Mouse (Mus musculus) spleen, adult 12 weeks (tissue): ENCODE data around the gene Myo5c.

Experiments
- DNase-seq: peaks from one replicate; pipeline ENCODE4 v3.0.0; 2022; ENCODE audit warnings: low spot score

Gene Myo5c

DNA sequence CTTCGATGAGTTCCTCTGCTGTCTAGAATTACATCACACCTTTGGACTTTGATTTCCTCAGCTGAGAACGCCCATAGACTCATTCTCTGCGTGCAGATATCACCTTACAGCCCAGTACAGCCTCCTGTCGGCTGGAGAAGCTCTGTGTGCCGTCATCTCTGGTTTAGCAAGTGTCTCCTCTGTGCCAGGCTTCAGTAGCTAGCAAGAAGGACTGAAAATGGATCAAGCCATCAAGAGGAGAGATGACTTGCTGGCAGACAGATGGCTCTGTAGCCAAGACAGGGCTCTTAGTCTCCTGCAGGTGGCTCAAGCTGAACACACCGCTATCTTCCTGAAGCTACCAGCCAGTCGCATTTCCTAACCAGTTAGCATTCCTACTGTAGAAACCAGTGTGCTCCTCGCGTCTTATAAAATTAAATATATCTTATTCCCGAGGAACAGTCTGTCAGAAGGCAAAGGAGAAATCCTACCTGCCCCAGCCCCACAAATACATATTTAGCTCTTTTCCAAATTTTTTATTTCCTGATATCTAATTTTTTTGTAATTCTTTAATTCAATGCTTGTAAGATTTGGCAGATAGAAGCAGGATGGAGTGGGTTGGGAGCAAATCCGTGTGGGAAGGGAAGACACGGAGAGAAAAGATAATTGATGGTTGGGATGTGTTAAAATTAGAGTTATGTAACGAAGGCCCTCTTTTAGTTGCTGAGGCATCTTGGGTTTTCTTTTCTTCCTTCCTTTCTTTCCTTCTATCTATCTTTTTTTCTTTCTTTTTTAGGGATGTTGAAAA, 90.5 kb downstream of the Myo5c start:
- no peak for DNase-seq

DNA sequence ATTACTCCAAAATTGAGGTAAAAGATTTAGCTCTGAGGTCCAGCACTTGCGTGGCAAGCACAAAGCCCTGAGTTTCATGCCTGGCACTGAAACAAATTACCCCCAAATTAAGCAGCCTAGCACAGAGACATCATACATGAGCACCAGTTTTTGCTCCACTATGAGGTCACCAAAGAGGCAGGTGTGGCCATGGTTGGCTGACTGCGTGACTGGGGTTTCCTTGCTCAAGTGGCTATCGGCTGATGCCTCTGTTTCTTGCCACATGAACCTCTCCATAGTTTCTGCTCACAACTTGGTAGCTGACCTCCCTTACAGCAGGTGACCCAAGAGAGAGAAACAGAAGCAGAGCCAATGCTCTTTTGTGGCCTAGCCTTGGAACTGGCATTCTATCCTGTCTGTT, 96.2 kb downstream of the Myo5c start:
- no peak for DNase-seq

DNA sequence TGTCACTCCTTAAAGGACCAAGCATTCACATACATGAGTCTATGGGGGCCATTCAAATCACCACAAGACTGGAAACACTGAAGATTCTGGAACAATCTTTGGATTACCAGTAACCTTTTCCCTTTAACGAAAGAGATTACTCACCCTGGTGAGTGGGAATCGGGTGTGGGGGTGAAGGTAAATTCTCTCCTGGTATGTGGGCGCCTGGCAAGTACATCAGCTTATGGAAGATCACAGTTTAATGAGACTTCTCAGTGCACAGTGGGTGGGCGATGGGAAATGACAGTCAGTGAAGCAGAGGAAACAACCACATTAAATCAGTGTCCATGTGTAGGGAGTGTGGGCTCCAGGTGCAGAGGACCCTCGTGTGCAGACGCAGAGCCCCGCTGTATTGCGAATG, 99.0 kb downstream of the Myo5c start:
- DNase-seq, result no peak

DNA sequence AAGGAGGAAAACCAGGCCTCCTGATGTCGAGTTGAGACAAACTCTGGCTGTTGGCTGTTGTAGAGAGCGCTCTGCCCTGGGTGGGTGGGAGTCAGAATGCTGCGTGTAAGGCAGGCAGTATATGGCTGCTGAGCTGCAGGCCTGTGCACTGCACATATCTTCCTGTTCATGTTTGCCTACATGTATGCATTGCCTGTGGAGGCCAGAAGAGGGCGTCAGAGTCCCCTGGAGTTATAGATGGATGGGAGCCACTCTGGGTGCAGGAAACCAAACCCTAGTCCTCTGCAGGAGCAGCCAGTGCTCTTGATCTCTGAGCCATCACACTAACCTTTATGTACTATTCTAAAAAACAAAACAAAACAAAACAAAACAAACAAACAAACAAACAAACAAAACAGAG, 102.6 kb downstream of the Myo5c start:
- DNase-seq, result no peak

DNA sequence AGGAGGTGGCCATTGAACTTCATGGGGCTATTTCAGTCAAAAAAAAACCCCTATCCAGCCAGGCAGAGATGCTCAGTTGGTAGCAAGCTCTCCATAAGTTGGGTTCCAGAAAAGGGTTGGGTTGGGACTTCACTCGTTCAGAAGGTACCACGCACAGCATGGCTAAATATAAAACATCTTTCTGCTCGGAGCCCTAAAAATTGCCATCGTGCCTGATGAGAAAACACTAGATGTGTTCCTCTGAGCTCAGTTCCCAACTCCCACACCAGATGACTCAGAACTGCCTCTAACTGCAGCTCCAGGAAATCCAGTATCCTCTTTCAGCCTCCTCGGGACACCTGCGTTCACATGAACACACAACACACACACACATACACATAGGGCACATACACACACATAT, 106.2 kb downstream of the Myo5c start:
- no peak for DNase-seq

DNA sequence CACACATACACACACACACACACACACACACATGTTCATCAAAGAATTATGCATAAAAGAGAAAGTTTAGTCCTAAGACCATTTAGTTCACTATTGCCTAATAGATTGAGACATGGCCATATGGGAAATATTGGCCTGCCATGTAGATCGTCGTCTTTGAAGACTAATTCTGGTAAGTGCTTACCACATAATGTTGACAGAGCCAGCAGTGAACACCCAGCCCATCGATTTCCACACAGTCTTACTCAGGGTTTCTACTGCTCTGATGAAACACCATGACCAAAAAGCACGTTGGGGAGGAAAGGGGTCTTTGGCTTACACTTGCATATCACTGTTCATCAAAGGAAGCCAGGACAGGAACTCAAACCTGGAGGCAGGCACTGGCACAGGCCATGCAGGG, 110.6 kb downstream of the Myo5c start:
- no peak for DNase-seq

DNA sequence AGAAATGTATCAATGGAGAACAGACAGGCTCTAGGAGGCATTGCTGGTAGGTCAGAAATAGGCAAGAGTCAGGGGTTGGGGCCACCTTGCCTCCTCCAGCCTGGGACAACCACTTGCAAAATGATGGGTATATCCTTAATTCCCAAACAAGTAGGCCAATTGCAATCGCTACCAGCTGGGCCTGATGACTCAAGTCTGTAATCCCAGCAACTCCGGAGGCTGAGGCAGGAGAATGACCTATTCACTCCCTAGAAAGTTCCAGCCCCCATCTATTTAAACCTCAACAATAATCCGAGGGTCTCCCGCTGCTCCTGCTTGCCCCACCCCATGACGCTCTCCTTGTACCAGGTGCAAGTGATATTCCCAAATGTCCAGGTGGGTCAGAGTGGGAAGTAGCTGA, 115.6 kb downstream of the Myo5c start, which contains the start of gene Bcl2l10:
TSS of gene Bcl2l10 (plus strand) at position 301 of the 400 bp plus-strand sequence.
- DNase-seq, result no peak

DNA sequence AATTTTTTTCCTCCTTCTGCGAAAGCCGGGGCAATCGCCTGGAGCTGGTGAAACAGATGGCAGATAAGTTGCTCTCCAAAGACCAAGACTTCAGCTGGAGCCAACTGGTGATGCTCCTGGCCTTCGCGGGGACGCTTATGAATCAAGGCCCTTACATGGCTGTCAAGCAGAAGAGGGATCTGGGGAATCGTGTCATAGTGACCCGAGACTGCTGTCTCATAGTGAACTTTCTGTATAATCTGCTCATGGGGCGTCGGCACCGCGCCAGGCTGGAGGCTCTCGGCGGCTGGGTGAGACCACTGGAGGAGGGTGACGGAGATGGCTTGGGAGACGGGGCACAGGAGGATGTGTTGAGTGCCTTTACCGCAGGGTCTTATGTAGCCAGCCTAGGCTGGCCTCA, 116.2 kb downstream of the Myo5c start:
- DNase-seq, result no peak

DNA sequence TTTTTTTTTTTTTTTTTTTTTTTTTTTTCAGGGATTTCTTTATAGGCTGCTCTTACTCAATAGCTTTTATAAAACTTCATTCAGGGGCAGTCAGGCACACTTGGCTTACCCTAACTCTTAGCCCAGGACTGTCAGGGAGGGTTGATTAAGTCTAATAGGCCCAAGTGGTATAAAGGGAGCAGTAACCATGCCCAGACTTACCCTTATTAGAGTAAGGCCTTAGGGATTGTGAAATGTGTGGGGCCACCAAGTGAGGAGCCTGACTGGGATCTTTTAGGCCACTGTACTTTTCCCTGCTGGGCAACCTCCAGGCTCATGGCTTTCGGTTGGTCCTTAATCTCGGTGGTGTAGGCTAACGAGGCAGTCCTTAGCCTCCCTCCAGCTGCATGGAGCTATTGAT, 116.8 kb downstream of the Myo5c start:
- DNase-seq, result no peak

DNA sequence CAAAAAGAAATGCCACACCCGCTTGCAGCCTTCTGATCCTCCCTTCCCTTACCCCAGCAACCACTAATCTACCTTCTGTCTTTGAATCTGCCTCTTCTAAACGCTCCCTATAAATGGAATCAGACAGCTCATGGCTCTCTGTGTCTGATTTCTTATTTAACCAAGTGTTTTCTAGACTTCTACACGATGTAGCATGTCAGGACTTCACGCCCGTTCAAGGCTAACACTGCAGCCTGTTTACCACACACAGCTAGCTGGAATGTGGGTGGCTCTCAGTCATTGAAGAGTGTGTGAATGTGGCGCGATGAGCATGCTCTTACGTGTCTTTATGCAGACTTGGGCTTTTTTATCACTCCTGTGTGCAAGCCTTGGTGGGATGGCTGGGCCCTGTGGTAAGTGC, 121.3 kb downstream of the Myo5c start:
- no peak for DNase-seq
